Mouse (Mus musculus) T-cell, adult 66 days (primary cell): ENCODE results near the gene Eif3d. TPM values are rescaled to one million over a fixed set of nuclear protein-coding genes. Genes with fewer than 3 reads are reported as not detected.

Experiments used
- total RNA-seq, 2 experiments: library from RNA; stranded (reverse); gene quantifications; 3 replicates in 1 of 2; 4 replicates in 1 of 2; pipeline ENCODE4 v1.2.4; 2023

Gene Eif3d
- total RNA-seq: 100 to 1,000 TPM; 169 to 171 TPM

DNA sequence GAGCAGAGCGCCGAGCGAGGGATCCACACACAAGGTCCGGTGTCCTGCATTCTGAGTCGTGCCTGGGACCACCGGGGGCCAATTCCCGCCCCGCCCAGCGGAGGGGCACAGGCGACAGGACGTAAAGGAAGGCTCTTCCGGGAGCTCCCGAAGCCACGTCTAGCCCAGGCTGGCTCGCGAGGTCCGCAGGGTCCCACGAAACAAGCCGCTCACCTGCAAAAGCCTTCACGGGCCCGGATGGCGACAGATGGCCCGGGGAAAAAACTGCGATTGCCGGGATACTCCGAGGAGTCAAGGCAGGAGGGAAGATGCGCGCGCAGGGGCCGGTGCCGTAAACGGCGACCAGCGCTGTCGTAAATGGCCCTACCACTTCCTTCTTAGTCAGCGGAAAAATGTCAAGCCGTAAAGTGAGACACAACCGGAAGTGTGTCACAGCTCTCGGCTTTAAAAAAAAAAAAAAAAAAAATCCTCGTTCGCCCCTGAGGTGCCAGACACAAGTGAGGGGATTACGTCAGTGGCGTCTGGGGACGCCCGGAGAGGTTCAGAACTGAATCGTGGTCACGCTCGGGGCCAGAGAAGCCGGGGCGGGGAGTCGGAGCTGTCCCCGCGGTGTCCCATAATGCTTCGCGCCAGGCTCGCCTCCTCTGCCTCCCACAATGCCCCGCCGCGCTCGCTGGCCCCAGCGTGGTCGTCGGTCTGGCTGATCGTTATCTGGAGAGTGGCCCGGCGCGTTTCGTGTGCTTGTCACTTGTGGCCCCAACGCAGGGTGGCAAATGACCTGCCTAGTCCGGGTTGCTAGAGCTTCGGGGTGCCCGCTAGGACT lies at the start of gene Eif3d:
Eif3d (minus strand) TSS at position 344 of the 823 bp plus-strand sequence.

DNA sequence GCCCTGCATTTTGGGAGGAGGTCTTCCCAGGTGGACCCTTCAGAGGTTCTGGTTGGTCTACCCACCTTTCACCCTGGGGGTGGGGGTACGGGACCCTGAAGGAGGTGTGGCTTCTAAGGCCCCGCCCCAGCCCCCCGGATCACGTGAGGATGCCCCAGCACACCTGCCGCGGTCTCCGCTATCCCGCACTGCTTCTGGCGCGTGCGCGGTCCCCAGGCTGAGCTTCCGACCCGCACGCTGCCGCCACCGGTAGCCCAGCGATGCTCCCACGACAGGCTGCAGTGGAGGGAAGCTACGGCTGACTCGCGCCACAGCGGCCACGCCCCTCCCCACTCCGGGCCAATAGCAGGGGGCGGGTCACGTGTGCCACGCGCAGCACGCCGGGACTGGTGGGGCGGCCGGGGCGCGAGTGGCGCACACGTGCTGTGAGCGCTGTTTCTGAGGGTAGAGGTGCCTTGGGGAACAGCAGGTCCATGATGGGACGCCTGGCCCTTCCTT lies 14.2 kb downstream of the Eif3d start, which contains the start of gene Foxred2:
Foxred2 (minus strand) TSS at position 319 of the 498 bp plus-strand sequence.

GRCm38 (mm10) chr15:77928673-77929331 lies 41.8 kb downstream of the Eif3d start, which contains the start of gene Txn2:
Gene Txn2 (minus strand): TSS chr15:77929006.

Other genes starting within 250 kb of the Eif3d start
- gene Apol9b, start 241.8 kb downstream of the Eif3d start, total RNA-seq: 1 to 10 TPM in 1 of 2 experiments, not detected in 1; 1.9 TPM
- 10 to 100 TPM; 19.6 to 27.9 TPM for gene Apol8, start 213.8 kb downstream of the Eif3d start, total RNA-seq
- gene Myh9, start 128.6 kb downstream of the Eif3d start, total RNA-seq: 1,000 to 10,000 TPM; 1,186 to 1,263 TPM
- gene Txn2, start 41.8 kb downstream of the Eif3d start, total RNA-seq: 10 to 100 TPM; 82.9 to 90.8 TPM
- 1 to 10 TPM; 4.4 to 4.7 TPM for gene Foxred2, start 14.1 kb downstream of the Eif3d start, total RNA-seq
- gene Cacng2, start 149.2 kb upstream of the Eif3d start, total RNA-seq: not detected
- 10 to 100 TPM; 22.3 to 28.9 TPM for gene Ift27, start 203.3 kb upstream of the Eif3d start, total RNA-seq
- not detected for gene Pvalb, start 235.6 kb upstream of the Eif3d start, total RNA-seq